Mouse (Mus musculus) spleen, embryonic (tissue): ENCODE data around the gene Gbp3.

Source experiments
- CTCF ChIA-PET: fragments of 350-600 bp; sonication (Branson Sonifier 250); formaldehyde crosslinking; loops from one replicate; lab custom pipeline; 2022; lab: Charles Lee

Gene Gbp3

DNA sequence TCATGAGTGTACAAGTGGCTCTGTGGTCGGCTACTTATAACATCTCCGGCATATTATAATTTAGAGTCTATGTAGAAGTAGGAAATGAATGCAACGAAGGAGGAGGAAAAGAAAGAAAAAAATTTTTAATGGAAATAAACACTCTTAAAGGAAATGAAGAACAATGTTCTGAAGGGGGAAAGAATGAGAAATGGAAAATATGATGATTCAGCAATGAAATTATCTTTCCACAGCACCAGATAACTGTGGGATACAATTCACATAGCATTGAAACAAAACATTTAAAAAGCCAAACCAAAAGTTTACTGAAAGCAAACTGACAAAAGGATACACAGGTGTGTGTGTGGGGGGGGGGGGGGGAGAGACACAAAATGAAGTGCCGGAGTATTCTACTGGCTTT, 23.2 kb downstream of the Gbp3 start:
- CTCF ChIA-PET: interaction anchor here (0.7 kb wide), 1 partner anchor 940 kb away, joined by 24 read pairs; no protein-coding TSS in a partner anchor

DNA sequence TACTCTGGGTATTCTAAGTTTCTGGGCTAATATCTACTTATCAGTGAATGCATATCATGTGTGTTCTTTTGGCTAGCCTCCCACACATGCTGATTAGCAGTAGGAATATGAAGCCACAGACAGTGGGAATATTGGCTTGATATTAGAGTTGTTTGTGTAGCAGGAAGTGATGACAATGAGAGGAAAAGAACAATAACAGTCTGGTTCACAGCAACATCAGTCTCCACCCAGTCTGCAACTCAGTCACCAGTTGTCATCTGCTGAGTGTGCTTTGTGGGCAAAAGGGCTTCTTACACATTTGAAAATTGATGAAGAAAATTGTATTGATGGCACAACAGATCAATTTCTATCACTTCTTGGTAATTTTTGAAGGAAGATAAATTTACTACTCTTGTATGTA, 27.6 kb downstream of the Gbp3 start:
- CTCF ChIA-PET: no interaction called here

DNA sequence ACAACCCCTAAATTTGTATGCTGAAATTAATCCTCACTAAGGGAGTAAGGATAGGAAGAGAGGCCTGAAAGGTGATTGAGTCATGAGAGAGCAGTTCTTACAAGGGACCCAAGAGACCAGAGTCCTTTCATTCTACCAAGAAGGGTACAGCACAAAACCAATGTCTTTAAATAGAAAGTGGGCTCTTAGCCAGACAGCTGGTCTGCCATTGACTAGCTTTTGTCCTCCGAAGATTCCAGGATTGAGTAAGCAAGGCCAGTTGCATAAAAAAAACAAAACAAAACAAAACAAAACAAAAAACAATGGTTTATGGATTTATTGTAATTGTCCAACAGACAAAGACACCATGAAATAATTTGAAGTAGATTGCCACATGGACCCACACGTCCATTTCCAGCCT, 29.1 kb downstream of the Gbp3 start:
- CTCF ChIA-PET: interaction anchor here (0.7 kb wide), 1 partner anchor 19 kb away, joined by 3 read pairs; no protein-coding TSS in a partner anchor

DNA sequence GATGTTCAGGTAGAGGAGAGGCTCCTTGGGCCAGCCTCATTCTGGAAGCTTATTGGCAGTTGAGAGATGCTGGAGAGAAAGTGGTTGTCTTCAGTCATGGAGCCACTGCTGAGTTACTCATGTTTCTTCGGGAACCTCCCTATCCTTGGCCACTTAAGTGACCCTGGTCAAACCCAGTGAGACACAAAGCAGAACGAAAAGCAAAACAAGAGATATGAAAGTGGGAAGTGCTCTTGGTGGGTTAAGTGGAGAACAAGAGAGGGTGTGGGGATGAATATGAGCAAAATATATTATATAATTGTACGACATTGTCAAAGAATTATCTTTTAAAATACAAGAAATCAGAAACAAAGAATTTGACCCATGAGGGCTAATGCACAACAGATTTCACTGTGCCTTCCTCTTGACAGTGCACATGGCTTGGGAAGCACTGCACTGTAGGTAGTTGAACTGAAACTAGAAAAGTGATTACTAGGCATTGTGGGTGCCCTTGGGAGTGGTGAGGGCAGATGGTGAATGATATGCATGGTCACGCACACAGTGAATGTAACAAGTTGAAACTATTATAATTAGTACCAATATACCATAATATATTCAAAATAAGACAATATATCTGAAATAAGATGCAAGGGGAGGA, 30.7 kb downstream of the Gbp3 start:
- CTCF ChIA-PET: interaction anchor here (0.9 kb wide), 1 partner anchor 31 kb away, joined by 3 read pairs; the partner anchor contains the start of gene Gbp3

DNA sequence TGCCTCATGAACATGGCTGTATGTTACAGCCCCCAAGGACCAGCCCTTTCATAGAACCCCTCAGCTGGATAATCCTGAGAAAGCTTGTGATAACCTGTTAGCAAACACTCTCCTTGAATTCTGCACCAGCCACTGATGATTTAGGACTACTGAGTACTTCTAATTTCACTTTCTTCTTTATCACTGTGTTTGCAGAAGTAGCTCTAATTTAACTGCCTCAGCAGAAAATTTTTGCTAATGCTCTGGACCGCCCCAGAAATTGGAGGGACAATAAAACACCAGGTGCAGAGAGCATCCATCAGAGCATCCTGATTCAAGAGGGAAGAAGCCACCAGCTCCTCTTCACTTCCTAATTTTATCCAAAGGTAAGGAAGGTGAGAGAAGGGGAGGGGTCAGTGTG, 34.7 kb downstream of the Gbp3 start, which contains the start of gene Gbp2b:
Gbp2b (plus strand) TSS at position 301 of the 400 bp plus-strand sequence.
- CTCF ChIA-PET: interaction anchor here (0.7 kb wide), 1 partner anchor 10 kb away, joined by 3 read pairs; no protein-coding TSS in a partner anchor

DNA sequence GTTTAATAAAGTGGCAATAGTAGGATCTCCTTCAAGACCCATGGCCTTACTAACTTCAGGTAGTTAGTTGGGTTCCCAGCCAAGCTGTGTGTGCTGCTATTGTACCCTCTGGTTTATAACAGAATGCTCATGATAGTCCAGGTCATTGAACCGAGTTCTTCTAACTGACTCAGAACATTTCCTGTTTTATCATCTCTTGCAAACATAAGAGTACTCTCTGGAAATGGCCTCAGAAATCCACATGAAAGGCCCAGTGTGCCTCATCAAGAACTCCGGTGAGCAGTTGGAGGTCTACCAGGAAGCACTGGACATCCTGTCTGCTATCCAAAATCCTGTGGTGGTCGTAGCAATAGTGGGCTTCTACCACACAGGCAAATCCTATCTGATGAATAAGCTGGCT, 38.1 kb downstream of the Gbp3 start:
- CTCF ChIA-PET: interaction anchor here (1.0 kb wide), 1 partner anchor 13 kb away, joined by 4 read pairs; no protein-coding TSS in a partner anchor

DNA sequence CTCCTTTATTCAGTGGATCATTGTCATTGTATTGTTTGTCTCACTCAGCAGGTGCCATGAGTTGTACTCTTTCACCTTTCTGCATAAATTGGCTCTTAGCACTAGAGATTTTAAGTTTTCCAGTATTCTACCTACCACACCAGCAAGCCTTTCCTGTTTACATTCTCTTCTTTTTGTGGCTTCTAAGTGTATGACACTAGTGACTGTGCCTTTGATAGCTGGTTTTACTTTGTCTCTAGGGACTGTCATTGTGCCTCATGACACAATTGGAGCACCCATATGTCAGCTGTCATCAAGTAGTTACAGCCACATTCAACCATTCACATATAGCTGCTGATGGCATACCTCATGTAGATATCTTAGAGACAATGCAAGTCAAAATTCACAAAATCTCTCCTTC, 41.8 kb downstream of the Gbp3 start:
- CTCF ChIA-PET: no interaction called here

DNA sequence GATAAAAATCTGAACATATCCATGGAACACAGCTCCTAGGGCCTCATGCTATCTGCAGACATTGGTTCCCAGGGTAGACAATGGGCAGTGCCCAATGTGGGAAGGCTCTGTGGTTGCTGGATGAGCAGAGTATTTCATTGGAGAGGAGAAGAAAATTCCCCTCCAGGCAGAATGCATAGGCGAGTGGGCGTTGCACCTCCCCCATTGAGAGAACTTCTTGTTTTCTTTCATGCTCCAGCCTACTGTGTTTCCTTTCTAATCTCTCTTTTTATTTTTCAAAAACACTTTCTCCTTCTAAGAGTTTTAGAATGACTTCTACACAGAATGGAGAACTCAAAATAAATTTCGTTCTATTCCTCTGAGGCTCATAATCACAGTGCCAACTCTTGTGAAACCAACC, 58.8 kb downstream of the Gbp3 start:
- CTCF ChIA-PET: interaction anchor here (1.0 to 1.1 kb wide), 2 partner anchors 27 to 60 kb away, joined by 3 read pairs; no protein-coding TSS in a partner anchor

DNA sequence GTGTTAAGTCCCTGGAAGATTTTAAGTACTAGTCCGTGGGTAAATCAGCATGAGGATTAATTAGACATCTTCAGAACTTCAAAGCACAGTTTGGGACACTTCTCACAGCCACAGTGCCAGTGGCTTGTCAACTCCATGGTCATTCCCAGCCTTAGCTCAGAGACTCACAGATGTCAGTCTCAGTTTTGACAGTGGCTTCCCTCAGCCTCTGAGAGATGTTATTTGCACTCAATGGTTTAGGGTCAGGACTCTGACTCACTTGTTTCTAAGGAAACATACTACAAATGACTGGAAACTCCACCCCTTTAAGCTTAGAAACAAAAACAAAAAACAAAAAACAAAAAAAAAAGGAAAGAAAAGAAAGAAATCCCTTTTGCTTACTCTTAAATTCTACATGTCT, 59.8 kb downstream of the Gbp3 start:
- CTCF ChIA-PET: no interaction called here

DNA sequence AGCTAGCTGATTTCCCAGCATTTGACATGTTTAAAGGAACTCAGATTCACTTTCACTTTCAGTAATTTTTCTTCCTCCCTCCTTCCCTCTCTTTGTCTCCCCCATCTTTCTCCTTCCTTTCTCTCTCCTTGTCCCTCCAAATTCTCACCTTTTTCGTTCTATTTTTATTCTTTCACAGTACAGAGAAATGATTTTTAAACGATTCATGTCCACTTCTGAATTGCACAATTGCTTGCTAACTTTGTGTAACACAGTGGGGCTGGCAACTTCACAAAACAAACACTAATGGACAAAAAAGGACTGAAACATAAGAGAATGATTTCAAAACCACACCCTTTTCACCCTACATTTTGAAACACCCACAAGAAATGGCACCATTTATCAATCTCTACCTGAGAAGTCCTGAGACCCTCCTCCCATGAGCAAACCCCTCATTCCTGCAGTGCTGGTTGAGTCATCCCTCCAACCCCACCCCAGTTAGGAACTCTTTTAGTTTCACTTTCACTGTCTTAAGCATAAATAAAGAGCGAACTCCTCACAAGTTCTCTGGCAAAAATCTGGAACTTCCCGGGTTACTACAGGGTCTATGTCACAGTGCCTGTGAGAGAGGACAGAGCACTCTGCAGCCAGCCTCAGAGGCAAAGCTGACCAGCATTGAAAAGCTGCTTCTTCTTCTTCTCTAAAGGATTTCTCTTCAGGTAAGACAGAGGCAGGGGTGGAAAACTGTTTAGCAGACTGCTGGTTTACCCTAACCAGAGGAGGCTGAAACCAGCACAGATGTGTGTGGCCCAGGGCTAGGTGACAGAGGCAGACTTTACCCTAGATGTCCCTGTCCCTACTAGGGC, 60.5 kb downstream of the Gbp3 start, which contains the start of gene Gbp2:
Gbp2 (plus strand) TSS at position 492 of the 845 bp plus-strand sequence.
- CTCF ChIA-PET: interaction anchor here (0.5 to 0.9 kb wide), 3 partner anchors 90 to 130 kb away, joined by 3 to 13 read pairs (median 3); partner anchors contain the start of gene Gbp7

DNA sequence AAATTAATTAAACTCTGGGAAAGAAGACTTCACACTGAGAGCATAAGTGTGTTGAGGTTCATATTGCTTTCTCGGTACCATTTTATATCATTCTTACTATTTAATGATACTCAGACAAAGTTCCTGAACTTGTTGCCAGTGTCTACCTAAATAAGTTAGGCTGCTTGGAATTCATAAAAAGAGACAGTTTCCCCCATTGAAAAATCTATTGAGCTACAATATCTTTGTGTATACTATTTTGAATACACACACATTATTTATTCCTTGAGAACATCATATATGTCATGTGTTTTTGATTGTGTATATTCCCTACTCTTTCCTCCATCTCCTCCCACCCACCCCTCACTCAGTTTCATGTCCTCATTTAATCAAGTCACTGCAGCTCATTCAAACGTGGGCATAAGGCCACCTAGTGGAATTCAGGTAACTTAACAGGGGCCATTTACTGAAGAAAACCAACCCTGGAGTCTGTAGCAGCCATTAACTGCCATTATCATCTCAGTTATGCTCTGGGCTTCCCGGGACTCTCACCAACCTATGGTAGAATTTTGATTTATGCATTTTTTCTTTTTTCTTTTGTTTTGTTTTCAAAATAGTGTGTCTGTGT, 61.2 kb downstream of the Gbp3 start:
- CTCF ChIA-PET: interaction anchor here (0.5 to 0.9 kb wide), 3 partner anchors 61 to 131 kb away, joined by 3 to 13 read pairs (median 3); partner anchors contain the start of genes Gbp3 and Gbp7
